Mouse (Mus musculus) common myeloid progenitor, adult 5-6 weeks (primary cell): ENCODE measurements around the gene Tmem107. TPM values are rescaled to one million over a fixed set of nuclear protein-coding genes. Genes with fewer than 3 reads are reported as not detected.

Source experiments
- ATAC-seq: replicated peaks from 2 replicates; pipeline ENCODE4 v1.8.0; 2016; ENCODE audit warnings: low read depth, mild to moderate bottlenecking, moderate TSS enrichment, inconsistent platforms; ENCODE audit not compliant: poor library complexity, severe bottlenecking
- total RNA-seq: library from RNA; stranded (forward); fragments of 200-1000, 187-1606 nt; gene quantifications from 2 replicates; pipeline ENCODE4 v1.2.3, GENCODE M21; 2017

Gene Tmem107
- total RNA-seq, 1 experiment from 2014 or later = 23.2 TPM

GRCm38 (mm10) chr11:69103531-69104435, 33.2 kb downstream of the Tmem107 start:
- no peak for ATAC-seq

- ATAC-seq = no peak
Observed at GRCm38 (mm10) chr11:69104487-69104886, 33.9 kb downstream of the Tmem107 start.

GRCm38 (mm10) chr11:69105227-69105626, 34.6 kb downstream of the Tmem107 start:
- ATAC-seq = no peak

GRCm38 (mm10) chr11:69105796-69106195, 35.2 kb downstream of the Tmem107 start:
- ATAC-seq = no peak

GRCm38 (mm10) chr11:69106299-69106698, 35.7 kb downstream of the Tmem107 start:
- no peak for ATAC-seq

- ATAC-seq = no peak
Observed at GRCm38 (mm10) chr11:69106842-69107241, 36.2 kb downstream of the Tmem107 start.

- no peak for ATAC-seq
Observed at GRCm38 (mm10) chr11:69107676-69108075, 37.1 kb downstream of the Tmem107 start.

- ATAC-seq = no peak
Observed at GRCm38 (mm10) chr11:69108223-69108622, 37.6 kb downstream of the Tmem107 start.

GRCm38 (mm10) chr11:69109032-69109900, 38.7 kb downstream of the Tmem107 start:
- ATAC-seq = no peak

- peak; percentile 61 for ATAC-seq
Observed at GRCm38 (mm10) chr11:69110319-69111046, 39.9 kb downstream of the Tmem107 start.

GRCm38 (mm10) chr11:69111051-69111810, 40.6 kb downstream of the Tmem107 start:
- 0 out of 2 replicates have a peak, but pooled peaks have one; percentile 6 for ATAC-seq

- no peak for ATAC-seq
Observed at GRCm38 (mm10) chr11:69111865-69112264, 41.3 kb downstream of the Tmem107 start.

- ATAC-seq = no peak
Observed at GRCm38 (mm10) chr11:69114018-69114417, 43.4 kb downstream of the Tmem107 start.

GRCm38 (mm10) chr11:69114621-69115020, 44.0 kb downstream of the Tmem107 start:
- ATAC-seq = no peak

- no peak for ATAC-seq
Observed at GRCm38 (mm10) chr11:69116843-69117242, 46.2 kb downstream of the Tmem107 start.

GRCm38 (mm10) chr11:69117737-69118695, 47.4 kb downstream of the Tmem107 start:
- ATAC-seq = peak; percentile 37

- peak; percentile 13; the same call in 1 of the 2 replicates for ATAC-seq
Observed at GRCm38 (mm10) chr11:69118765-69119164, 48.2 kb downstream of the Tmem107 start.

- ATAC-seq = no peak
Observed at GRCm38 (mm10) chr11:69119446-69120155, 49.0 kb downstream of the Tmem107 start.
